Mouse (Mus musculus): Measurements from ENCODE around the gene Gna15.

- TF ChIP-seq POLR2A (IDR thresholded peaks at IDR 0.05; ENCODE audit: insufficient read length, low read depth): no peak
- TF ChIP-seq REST (IDR thresholded peaks at IDR 0.05; ENCODE audit: insufficient read depth, insufficient read length): no peak
- no peak for TF ChIP-seq MAX (IDR thresholded peaks at IDR 0.05; ENCODE audit: low read depth)
- no peak for TF ChIP-seq MYOG (IDR thresholded peaks at IDR 0.05; ENCODE audit: control insufficient read depth in 1 of 3, insufficient read depth in 1 of 3, insufficient read length in 2 of 3, low read depth in 2 of 3)
- no peak for TF ChIP-seq POLR2AphosphoS2 (IDR thresholded peaks at IDR 0.05; ENCODE audit: insufficient read length, low read depth)
- TF ChIP-seq E2F4 (IDR thresholded peaks at IDR 0.05; ENCODE audit: insufficient read depth): no peak
- no peak for TF ChIP-seq MYOD1 (IDR thresholded peaks at IDR 0.05; ENCODE audit: control insufficient read depth in 1 of 3, insufficient read length in 2 of 3, low read depth in 2 of 3)
- no peak for TF ChIP-seq CEBPB (IDR thresholded peaks at IDR 0.05; ENCODE audit: insufficient read depth, poor library complexity, severe bottlenecking)
- TF ChIP-seq SRF (IDR thresholded peaks at IDR 0.05; ENCODE audit: control insufficient read depth, insufficient read length, low read depth): no peak
- TF ChIP-seq USF1 (IDR thresholded peaks at IDR 0.05; ENCODE audit: low read depth): no peak
- no peak for TF ChIP-seq TCF12 (IDR thresholded peaks at IDR 0.05; ENCODE audit: insufficient read depth, poor library complexity, severe bottlenecking)
- no peak for TF ChIP-seq TCF3 (IDR thresholded peaks at IDR 0.05; ENCODE audit: insufficient read length, low read depth)
Observed at GRCm38 (mm10) chr10:81569507-81570237, 45.6 kb upstream of the Gna15 start.

Measured in myocyte (in vitro differentiated cells).